Mouse (Mus musculus) NIH3T3 (cell line): ENCODE measurements around the gene 5330417C22Rik.
"Not testable (repeated sequence)": the region's sequence is repeated elsewhere in the genome, so short reads cannot be mapped to it uniquely, and the experiment has no call there.

Experiments
- DNase-seq: peaks from one replicate; pipeline ENCODE4 v3.0.0-alpha.2; 2012; ENCODE audit warnings: low read depth

5330417C22Rik gene

DNA sequence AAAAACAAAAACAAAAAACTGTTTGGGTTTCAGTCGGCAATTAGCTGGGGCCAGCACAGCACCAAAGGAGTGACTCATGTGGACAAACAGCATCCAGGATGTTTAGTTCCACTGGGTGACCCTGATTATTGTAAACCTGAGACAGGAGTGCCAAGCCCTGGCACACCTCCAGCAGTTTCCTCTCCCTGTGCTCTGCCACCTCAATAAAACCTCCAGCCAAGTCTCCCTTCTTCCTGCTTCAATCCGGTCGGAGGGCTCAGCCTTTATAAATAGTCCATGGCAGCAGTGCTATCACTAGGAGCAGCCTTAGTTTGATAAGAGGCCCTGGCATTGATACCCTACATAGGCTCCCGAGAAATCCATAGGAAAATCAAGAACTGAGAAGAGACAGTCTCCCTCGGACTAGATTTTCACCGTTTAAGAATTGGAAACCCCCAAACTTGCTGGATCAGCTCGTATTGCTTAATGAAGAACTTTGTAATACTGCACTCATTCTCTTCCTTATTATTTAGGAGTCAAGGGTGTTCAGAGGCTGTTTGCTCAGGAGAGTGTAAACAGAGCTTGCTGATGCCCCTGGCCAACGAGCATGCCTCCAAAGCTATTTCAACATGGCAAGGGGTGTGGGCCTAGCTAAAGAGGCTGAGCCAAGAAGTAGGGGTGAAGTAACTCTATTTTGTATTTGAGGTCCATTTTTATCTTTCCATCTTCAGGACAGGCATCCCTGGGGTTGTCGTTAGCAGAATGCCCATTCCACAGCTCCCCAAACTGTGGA lies 3.0 kb downstream of the 5330417C22Rik start:
- DNase-seq = peak; percentile 7

DNA sequence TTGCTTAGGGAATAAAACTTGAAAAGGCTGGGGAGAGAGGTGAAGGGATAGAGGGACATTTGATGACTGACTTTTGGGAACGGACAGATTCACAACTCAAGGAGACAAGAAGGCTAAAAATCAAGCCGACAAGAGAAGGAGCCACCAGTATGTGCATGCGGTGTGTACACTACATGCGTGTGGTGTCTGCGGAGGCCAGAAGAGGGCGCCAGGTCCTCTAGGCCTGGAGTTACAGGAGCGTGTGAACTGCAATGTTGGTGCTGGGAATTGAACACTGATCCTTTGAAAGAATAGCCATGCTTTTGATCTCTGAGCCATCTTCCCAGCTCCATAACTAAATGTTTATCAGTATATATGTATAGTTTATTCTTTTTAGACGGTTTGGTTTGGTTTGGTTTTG lies 7.8 kb downstream of the 5330417C22Rik start:
- DNase-seq = no peak

DNA sequence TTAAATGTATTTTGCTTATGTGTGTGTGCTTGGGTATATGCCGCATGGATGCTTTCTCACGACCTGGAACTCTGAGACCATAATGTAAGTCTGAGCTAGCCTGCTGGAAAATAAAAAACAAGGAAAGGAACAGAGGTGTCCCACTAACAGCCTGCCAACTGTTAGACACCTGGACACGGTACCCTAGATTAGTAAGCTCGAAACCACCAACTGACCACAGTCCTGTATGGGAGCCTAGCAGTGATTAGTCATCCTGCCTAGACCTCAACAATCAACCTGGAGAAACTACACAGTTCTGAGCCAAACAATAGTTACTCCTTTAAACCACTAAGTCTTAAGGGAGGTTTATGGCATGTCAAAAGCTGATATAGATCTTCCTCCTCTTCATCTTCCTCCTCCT lies 12.9 kb downstream of the 5330417C22Rik start:
- no peak for DNase-seq

DNA sequence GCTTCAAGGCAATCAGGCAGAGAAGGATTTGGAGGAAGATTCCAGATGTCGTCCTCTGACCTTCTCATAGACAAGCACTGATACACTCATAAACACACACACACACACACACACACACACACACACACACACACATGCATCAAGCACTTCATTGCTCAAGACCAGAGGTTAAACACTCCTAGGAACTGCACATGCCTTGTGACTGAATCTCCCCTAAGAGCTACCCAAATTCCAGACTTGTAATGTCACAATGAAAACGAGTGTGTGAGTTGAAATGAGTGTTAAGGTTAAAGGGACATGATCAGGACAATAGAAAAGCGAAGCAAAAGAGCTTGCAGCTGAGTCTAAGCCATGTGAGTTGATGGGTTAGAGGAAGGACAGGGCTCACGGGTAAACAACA lies 18.1 kb downstream of the 5330417C22Rik start:
- DNase-seq = peak; percentile 32

DNA sequence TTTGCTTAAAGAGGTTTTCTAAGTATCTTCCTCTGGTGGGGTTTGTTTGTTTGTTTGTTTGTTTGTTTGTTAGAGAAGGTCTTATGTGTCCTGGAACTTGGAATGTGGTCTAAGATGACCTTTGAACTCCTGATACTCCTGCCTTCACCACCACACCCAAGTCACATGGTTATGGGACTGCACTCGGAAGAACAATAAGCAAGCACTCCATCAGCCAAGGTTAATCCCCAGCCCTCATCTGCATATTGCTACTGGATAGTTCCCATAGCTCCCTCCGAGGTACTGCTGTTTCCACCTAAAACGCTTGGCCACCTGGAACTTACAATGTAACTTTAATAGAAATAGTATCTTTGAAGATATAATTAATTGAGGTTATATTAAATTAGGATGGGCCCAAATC lies 22.9 kb downstream of the 5330417C22Rik start:
- DNase-seq = no peak

DNA sequence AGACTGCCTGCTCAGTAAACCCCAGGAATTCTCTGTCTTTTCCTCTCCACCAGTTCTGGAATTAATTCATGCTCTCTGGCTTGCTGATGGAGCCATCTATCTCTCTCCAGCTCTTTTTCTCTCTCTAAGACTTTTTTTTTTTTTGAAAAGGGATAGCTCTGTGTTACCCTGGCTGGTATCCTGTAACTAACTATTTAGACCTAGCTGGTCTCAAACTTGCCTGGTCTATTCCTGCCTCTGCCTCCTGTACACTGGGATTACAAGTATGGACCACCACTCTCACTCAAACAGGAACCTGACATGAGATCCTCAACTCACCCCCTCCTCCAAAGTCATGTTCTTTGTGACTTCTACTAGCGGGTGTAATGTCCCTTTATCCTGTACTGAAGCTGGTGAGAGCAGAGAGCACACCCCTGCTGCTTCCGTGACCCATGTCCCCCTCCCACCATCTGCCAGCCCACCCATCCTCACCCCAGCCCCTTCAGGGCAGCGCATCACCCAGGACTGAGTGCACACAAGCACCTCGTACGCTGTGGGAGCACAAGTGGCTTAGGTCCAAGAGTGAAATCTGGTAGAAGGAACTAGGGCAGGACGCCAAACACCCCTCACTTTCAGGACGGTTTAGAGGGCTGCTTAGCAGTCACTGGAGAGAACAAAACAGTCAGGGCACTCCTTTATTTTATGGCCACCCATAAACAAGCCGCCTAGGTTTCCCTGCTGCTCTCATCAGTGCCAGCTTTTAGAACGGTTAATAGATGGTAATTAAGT lies 25.4 kb downstream of the 5330417C22Rik start:
- no peak for DNase-seq

DNA sequence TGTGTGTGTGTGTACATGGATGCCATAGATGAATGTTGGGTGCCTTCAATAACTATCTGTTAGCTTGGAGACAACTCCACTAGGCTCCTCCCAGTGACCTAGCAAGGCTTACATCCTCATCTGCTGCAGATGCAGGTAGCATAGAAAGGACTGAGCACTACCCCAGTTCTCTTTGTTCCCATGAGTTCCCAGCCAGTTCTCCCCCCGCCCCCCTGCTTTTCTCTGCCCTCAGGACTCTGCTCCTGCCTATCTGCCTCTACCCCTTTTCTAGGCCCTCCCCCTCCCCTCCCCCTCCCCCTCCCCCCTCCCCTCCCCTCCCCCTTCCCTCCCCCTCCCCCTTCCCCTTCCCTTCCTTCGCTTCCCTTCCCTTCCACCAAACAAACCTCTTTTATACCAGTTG lies 26.2 kb downstream of the 5330417C22Rik start:
- DNase-seq = no peak

DNA sequence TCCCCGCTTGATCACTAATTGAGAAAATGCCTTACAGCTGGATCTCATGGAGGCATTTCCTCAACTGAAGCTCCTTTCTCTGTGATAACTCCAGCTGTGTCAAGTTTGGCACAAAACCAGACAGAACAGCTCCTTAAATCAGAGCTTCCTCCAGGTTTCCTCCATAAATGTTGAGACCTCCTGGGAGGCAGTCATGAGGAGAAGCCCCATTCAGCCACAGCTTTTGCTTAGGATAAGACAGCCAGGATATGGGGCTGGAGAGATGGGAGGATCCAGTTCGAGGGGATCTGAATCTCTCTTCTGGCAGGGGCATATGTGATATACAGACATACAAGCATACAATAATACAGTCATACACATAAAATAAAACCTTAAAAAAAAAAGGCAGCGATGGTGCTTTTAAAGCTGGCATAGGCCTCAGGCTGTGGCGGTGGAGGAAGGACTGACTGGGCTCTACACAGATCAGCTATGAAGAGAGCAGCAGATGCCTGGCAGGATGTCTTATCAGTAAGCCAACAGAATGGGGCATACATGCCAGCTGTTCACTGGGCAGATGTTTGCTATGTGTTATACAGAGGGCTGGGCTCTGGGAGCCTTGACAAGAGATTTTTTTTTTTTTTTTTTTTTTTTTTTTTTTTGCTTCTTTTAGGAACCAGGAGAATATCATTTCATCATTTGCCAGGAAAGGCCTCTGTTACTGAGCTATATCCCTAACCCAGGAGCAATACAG lies 27.4 kb downstream of the 5330417C22Rik start:
- DNase-seq = no peak

DNA sequence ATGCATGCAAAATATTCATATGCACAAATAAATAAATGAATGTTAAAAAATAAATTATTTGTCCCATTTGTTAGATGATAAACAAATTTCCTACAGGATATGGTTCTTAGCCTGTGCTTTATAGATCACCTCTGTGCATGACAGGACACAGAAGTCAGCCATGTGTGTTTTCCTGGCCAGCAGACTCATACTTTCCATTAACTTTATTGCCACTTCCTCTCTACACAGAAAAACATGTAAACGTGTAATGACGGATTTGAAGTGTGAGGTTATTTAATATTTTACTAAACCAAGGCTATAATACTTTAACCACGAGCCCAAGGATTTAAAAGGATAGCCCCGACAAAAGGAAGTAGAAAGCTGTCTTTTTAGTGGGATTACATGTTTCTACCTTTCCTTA lies 32.4 kb downstream of the 5330417C22Rik start:
- DNase-seq = no peak

DNA sequence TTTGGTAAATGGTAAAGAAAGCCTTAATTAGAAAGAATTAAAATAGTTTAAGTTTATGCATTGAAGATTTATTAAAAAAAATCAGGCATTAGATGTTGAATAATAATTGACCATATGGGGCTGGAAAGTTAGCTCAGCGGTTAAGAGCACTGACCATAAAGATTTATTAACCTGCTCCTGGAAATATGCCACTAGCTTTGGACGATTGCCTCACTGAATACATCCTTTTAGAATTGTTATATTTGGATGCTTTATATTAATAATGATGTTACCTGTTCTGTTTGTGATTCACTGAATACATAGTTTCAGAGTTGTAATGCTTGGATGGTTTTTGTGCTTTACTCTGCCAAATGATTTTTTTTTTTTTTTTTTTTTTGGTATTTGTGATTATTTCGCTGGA lies 34.9 kb downstream of the 5330417C22Rik start:
- not testable (repeated sequence) for DNase-seq

DNA sequence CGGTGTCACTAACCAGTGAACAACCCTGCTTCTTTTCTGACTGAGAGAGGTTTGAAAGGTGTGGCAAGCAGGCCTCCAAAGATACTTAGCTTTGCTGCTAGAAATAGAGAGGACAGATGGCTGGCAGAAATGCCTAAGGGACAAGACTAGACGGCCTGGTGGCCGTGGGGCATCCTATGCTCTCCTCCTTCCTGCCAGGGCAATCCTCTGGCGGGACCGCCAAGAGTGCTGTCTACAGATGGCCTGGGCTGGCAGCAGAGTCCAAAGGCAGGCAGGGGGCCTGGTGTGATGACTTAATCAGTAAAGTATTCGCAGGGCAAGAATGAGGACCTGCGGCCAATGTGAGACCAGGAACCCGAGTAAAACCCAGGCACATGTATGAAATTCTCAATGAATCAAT lies 36.5 kb downstream of the 5330417C22Rik start:
- peak; percentile 8 for DNase-seq

DNA sequence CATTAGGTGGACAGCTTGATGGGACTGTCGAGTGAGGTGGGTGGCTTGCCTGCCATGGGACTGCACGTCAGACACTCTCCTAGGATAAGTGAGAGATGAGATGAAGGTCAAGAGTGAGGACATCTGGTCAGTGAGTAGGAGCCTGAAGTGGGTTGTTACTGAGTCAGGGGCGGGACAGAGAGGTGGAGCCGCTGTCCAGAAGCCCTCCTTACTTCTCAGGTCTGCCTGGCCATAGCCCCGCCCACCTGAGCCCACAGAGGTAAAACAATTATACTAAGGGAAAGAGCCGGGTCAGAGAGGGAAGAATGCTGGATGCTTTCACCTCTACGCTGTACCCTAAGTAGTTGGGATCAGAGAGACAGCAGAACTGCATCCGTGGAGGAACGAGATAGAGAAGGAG lies 38.7 kb downstream of the 5330417C22Rik start:
- DNase-seq = no peak

DNA sequence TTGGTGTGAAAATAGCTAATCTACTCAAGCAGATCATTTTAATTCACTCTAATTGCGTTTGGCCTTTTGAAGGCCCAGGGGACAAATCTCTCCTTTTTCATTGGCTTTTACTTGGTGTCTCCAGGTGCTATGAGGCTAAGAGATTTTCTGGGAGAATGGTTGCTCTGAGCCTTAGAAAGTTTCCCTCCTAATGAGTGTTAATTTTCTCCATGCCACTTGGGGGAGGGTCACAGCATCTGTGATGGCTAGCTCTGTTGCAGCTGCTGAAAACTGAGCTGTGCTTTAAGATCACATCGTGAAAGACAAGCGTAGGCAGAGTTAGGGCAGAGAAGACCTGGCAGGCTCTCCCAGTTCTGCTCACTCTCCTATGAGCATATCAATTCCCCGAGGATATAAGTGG lies 40.9 kb downstream of the 5330417C22Rik start:
- no peak for DNase-seq

DNA sequence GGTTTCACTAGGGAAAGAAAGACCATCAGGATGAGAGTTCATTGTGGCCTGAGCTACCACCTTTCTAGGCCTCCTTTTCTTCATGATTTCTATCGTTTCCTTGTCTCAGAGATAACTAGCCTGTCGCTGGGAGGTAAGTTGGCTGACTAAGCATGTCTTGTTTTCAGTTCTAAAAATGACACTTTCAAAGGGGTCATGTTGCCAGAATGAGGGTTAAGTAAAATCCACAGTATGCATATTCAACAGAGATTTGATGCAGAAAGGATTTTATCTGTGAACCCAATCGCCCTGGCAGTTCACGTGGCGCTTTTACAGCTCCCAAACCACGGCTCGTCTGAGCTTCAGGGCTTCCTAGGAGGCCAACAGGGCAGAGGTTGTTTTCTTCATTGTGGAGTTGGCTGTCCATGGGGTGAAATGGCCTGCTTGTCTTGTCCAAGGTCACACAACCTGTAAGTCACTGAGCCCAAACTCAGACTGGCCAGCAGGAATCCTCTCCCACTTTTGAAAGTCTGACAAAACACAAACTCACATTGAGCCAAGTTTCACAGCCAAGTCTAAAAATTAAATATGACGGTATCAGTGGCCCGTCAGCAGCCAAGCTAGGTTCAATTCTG lies 41.4 kb downstream of the 5330417C22Rik start:
- no peak for DNase-seq

DNA sequence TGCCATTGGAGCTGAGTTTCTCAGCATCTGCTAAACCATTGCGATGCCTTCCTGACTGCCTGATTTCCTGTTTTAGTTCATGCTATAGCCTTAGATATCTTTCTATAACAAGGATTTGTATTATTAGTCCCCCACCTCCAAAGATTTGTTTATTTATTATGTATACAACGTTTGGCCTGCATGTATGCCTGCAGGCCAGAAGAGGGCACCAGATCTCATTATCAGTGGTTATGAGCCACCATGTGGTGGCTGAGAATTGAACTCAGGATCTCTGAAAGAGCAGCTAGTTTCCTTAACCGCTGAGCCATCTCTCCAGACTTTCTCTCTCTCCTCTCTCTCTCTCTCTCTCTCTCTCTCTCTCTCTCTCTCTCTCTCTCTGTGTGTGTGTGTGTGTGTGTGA lies 46.4 kb downstream of the 5330417C22Rik start:
- DNase-seq = peak; percentile 24

DNA sequence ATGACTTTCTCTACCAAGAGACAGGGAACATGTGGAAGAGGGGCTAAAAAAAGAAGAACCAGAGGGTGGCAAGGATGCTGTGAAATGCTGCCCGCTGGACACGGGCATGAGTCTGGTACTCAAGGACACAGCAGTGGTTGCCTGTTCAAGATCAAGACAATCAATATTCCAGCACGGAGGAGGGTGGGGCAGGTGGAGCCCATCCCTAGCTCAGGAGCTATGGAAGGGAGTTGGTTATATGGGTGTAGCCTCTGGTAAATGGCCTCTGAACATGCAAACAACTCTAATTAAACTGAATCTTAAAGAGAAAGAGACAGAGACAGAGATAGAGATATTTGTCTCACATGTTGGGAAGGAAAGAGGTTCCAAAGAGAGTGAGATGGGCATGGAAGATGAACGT lies 51.6 kb downstream of the 5330417C22Rik start:
- no peak for DNase-seq

DNA sequence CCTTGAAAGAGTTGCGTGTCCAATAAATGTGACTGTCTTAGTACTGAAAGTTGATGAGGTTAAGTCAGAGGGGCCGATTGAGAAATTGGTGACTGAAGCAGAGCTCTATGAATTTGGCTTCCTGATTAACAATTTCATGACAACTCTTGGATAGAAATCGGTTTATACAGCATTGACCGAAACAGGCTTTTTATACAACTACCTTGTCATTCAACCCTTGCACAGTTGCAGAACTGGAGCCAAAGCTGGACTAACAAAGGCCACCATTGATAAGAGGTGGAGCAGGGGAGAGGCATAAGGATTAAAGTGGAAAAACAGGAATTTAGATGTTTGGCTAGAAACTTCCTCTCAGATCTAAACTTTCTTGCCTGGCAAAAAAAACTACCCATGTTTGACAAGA lies 57.5 kb downstream of the 5330417C22Rik start:
- no peak for DNase-seq

DNA sequence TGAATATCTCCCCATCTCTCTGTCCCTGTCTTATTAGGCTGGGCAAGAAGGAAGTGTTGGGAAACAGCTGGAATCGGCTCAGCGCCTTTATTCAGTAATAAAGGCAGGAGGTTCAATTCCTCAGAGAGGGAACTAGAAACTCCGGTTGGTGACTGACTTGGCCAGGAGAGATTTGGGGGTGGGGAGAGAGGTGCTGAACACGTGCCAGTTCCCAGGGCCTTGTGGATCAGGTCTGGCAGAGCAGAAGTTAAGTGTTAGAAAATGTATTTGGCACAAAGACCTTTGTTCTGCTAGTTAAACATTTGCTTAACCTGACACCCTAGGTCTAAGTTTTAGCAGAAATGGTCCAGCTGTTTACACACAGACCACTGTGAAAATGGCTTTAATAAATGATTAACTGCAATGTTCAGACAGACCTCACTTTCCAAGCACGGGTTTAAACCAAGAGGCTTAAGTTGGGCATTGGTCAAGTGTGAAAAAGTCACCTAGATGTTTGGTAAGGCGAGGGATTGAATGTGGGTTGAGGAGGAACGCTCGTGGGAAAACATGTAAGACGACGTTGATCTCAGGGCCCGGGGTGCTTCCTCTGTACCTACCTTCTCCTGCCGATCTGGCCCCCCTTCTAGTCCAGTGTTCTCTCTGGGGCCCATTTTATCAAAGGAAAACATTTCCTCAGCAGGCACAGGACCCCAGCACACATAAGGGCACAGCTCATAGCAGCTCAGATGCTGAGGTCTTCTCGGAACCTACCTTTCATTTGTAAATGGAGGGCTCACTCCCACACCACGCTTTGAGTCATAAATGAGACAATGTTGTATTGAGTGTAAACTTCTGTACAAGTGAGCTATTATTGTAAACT lies 59.3 kb downstream of the 5330417C22Rik start:
- peak; percentile 25 for DNase-seq

DNA sequence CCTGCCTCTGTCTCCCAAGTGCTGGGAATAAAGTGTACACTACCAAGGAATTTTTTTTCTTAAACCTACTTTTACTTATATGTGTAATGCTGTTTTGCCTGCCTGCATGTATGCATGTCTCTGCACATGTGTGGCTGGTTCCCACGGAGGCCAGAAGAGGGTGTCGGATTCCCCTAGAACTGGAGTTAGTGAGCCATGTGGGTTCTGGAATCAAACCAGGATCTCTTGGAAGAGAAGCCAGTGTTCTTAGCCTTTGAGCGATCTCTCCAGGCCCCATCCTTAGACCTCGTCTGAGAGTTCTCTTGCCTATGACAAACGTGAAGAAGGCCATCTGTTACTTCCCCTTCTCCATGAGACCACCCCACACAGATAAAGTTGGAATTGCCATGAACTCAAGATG lies 60.8 kb downstream of the 5330417C22Rik start:
- DNase-seq = peak; percentile 24

DNA sequence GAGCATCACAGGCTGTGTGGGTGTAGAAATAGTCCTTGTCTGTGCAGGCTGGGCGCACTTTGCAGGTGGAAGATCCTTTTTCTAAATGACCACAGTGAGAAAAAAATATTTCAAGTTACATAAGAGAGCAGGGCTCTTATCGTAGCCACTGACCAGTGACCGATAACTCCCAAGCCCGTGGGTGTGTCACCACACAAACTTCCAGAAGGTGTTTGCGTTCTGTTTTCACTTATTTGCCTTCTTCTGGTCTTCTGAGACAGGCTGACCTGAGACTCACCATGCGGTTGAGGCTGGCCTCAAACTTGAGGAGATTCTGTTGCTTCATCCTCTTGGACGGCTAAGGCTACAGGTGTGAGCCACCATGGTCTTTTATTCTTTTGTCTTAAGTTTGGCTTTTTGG lies 61.4 kb downstream of the 5330417C22Rik start:
- no peak for DNase-seq

DNA sequence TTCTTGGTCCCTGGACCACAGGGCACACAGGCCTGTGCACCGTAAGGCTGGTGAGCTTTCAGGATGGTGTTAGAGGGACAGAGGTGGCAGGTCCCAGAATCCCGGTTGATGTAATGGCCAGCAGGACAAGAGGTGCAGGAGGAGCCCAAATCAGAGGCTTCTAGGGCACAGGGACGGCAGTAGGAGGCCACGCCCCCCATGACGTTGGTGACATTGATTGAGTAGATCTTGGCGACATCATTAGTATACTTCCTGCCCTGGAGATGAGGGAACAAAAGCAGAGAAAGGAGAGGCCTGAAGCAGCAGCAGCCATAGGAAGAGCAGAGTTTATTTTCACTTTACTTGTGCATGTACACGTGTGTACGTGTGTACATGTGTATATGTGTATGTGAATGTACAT lies 68.6 kb downstream of the 5330417C22Rik start:
- DNase-seq = peak; percentile 11
